Mouse (Mus musculus) spleen, adult 2 months (tissue): Measurements from ENCODE around the gene Fank1.

ENCODE experiments used
- CTCF ChIP-seq: fragments of 200-500 bp; IDR thresholded peaks from 2 replicates; pipeline ENCODE4 v1.5.1; 2011; ENCODE audit warnings: mild to moderate bottlenecking, inconsistent platforms; ENCODE audit not compliant: insufficient read depth, insufficient read length, insufficient replicate concordance; ENCODE audit errors: extremely low read depth
- POLR2A ChIP-seq: fragments of 200-500 bp; IDR thresholded peaks from 2 replicates; pipeline ENCODE4 v1.6.1; 2011; ENCODE audit warnings: low read depth, low read length, inconsistent platforms

- TF ChIP-seq POLR2A (no peak), CTCF (no peak)
Observed at GRCm38 (mm10) chr7:133748753-133749152, 27.9 kb upstream of the Fank1 start.
